In genomic region chr13:48262451-48262969, GRCm38 (mm10) we compare ENCODE assay signal across 8 mouse cellular contexts. TPM values are rescaled to one million over a fixed set of nuclear protein-coding genes. Genes with fewer than 3 reads are reported as not detected.
DNase-seq lines count a peak whose midpoint lies in the region; ATAC-seq and TF ChIP-seq lines count a peak whose summit lies in the region.

No protein-coding gene starts in this region.

- H3K9ac ChIP-seq in hindbrain, embryonic 11.5 days (ENCODE audit: low read depth, low read length): peak overlapping the region; percentile 94
- H3K9ac ChIP-seq in midbrain, embryonic 13.5 days (replicated peaks): peak overlapping the region; percentile 99

- H3K27me3 ChIP-seq in hindbrain, embryonic 11.5 days (ENCODE audit: control insufficient read depth, insufficient read depth, low read length): no peaks in the 10 kb centered on the region
- H3K27me3 ChIP-seq in limb, embryonic 10.5 days (ENCODE audit: low read depth, poor library complexity, severe bottlenecking): peaks cover 39% of the 10 kb centered on the region
- no peaks in the 10 kb centered on the region for H3K27me3 ChIP-seq in midbrain, embryonic 13.5 days

- under 1% methylated on average over 25 of the region's 25 CpGs for WGBS in hindbrain, embryonic 11.5 days
- WGBS in limb, embryonic 10.5 days: 0% methylated on average over 25 of the region's 25 CpGs
- WGBS in midbrain, embryonic 13.5 days: 0% methylated on average over 25 of the region's 25 CpGs

- H3K4me1 ChIP-seq in embryonic fibroblast, embryonic 13.5 days (ENCODE audit: control insufficient read depth, insufficient read depth, low read length): no peaks in the 10 kb centered on the region; the same call in 1 of the 2 replicates
- H3K4me1 ChIP-seq in hindbrain, embryonic 11.5 days (replicated peaks; ENCODE audit: control insufficient read depth, insufficient read depth, low read length): no peaks in the 10 kb centered on the region
- H3K4me1 ChIP-seq in limb, embryonic 10.5 days: peaks cover 22% of the 10 kb centered on the region
- H3K4me1 ChIP-seq in midbrain, embryonic 13.5 days (replicated peaks): peaks cover 33% of the 10 kb centered on the region

- no peak overlapping the region for H3K27ac ChIP-seq in embryonic fibroblast, embryonic 13.5 days (ENCODE audit: insufficient read depth, low read length)
- H3K27ac ChIP-seq in hindbrain, embryonic 11.5 days (ENCODE audit: low read depth, low read length): peak overlapping the region; percentile 90
- H3K27ac ChIP-seq in limb, embryonic 10.5 days: peak overlapping the region; percentile 86
- peak overlapping the region; percentile 99 for H3K27ac ChIP-seq in midbrain, embryonic 13.5 days

- H3K9me3 ChIP-seq in hindbrain, embryonic 11.5 days (ENCODE audit: control insufficient read depth, low read length): no peaks in the 10 kb centered on the region
- no peaks in the 10 kb centered on the region for H3K9me3 ChIP-seq in limb, embryonic 10.5 days (replicated peaks)
- no peaks in the 10 kb centered on the region for H3K9me3 ChIP-seq in midbrain, embryonic 13.5 days

- H3K36me3 ChIP-seq in hindbrain, embryonic 11.5 days (ENCODE audit: control insufficient read depth, insufficient read depth, low read length): no peaks in the 10 kb centered on the region
- H3K36me3 ChIP-seq in limb, embryonic 10.5 days: no peaks in the 10 kb centered on the region
- no peaks in the 10 kb centered on the region for H3K36me3 ChIP-seq in midbrain, embryonic 13.5 days

- no peak for TF ChIP-seq CTCF in embryonic fibroblast, embryonic 13.5 days (IDR thresholded peaks at IDR 0.05; ENCODE audit: borderline replicate concordance, insufficient read depth, low read length)

- peak; percentile 2; the same call in 1 of the 2 replicates for ATAC-seq in hindbrain, embryonic 11.5 days (ENCODE audit: low FRiP score)
- 0 out of 2 replicates have a peak, but pooled peaks have one; percentile 1 for ATAC-seq in midbrain, embryonic 13.5 days
- no peak for ATAC-seq in activated CD4-positive, CD25-positive, alpha-beta regulatory T cell, adult 4 months

- no peak for TF ChIP-seq POLR2A in embryonic fibroblast, embryonic 13.5 days (IDR thresholded peaks at IDR 0.05; ENCODE audit: low read depth, low read length)

- DNase-seq in ES-CJ7 (ENCODE audit: low read depth, low spot score): peak; percentile 19
- DNase-seq in adrenal gland, postnatal 25 days: peak; percentile 8
- DNase-seq in hindbrain, embryonic 11.5 days (ENCODE audit: low spot score): peak; percentile 57
- DNase-seq in limb, embryonic 10.5 days (ENCODE audit: low spot score): peak; percentile 71
- peak; percentile 61 to 63 for DNase-seq in urinary bladder, adult 18-20 months (ENCODE audit: low spot score in 2 of 2)

- H3K4me2 ChIP-seq in hindbrain, embryonic 11.5 days (replicated peaks; ENCODE audit: low read depth, low read length): peak overlapping the region; percentile 94
- peak overlapping the region; percentile 79 for H3K4me2 ChIP-seq in midbrain, embryonic 13.5 days (replicated peaks)

- H3K4me3 ChIP-seq in embryonic fibroblast, embryonic 13.5 days (ENCODE audit: insufficient read depth, low read length): peak overlapping the region; percentile 73
- H3K4me3 ChIP-seq in hindbrain, embryonic 11.5 days (ENCODE audit: low read depth, low read length): peak overlapping the region; percentile 78
- H3K4me3 ChIP-seq in limb, embryonic 10.5 days: peak overlapping the region; percentile 72
- peak overlapping the region; percentile 95 for H3K4me3 ChIP-seq in midbrain, embryonic 13.5 days (replicated peaks)

RNA-seq across cellular contexts. Expression of gene Id4, which starts 1.5 kb away (rescaled TPM):
- 1.1 and 1.5 TPM in 2 replicates for total RNA-seq in adrenal gland, postnatal 25 days (2021)
- polyA plus RNA-seq in embryonic fibroblast, embryonic 13.5 days (2011; ENCODE audit: insufficient read length, low read depth, missing spikeins): 10.3 and 21.6 TPM in 2 replicates
- 44.7 and 53.7 TPM in 2 replicates for polyA plus RNA-seq in hindbrain, embryonic 11.5 days (2014; fragmentation: Nextera tagmentation; extraction: Ambion mirVana)
- polyA plus RNA-seq in limb, embryonic 10.5 days (2016; fragmentation: Nextera tagmentation; extraction: Ambion mirVana): 1.3 and 2.9 TPM in 2 replicates
- polyA plus RNA-seq in midbrain, embryonic 13.5 days (2015; fragmentation: Nextera tagmentation; extraction: Ambion mirVana): 124 and 162 TPM in 2 replicates
- polyA plus RNA-seq in activated CD4-positive, CD25-positive, alpha-beta regulatory T cell, adult 4 months (2017; shearing (Covaris generic)): not detected

Comparison
In these comparisons a context has a peak if more than half of its experiments do, and no peak if none do; other contexts are left out.
1. DNase-seq: peak in every context shown above with its lines; median percentile 71 in limb, embryonic 10.5 days; 62 in urinary bladder, adult 18-20 months; 57 in hindbrain, embryonic 11.5 days; 19 in ES-CJ7; 8 in adrenal gland, postnatal 25 days.